Mouse (Mus musculus): ENCODE measurements around the gene Alk. TPM values are rescaled to one million over a fixed set of nuclear protein-coding genes. Genes with fewer than 3 reads are reported as not detected.

The Alk gene
- total RNA-seq, 2 experiments from 2014 or later: 0.06 TPM; not detected in 1

- no peak for DNase-seq (ENCODE audit: low spot score in 2 of 2)
Measured at GRCm38 (mm10) chr17:71823622-71824306, 780.7 kb downstream of the Alk start.

Other genes starting within 250 kb of the Alk start
- gene Ypel5, start 231.8 kb upstream of the Alk start, total RNA-seq (2021): 10 to 100 TPM; 58.2 to 64.8 TPM

Measured in adrenal gland, adult 18-20 months (tissue).